Mouse (Mus musculus) adrenal gland, adult 2 months (tissue): ENCODE measurements around the gene Phkb. TPM values are rescaled to one million over a fixed set of nuclear protein-coding genes. Genes with fewer than 3 reads are reported as not detected.

Experiments
- DNase-seq: peaks from one replicate; pipeline ENCODE4 v3.0.0; 2021
- polyA plus RNA-seq: library from polyadenylated mRNA; depleted of rRNA; stranded (reverse); fragments of >200 nt; gene quantifications from 2 replicates; pipeline ENCODE4 v1.2.3, GENCODE M21; 2012
- total RNA-seq, 2 experiments: library from RNA; stranded (reverse); gene quantifications; 2 replicates each; pipeline ENCODE4 v1.2.3; 2021

Gene Phkb
- total and polyA plus RNA-seq, 3 experiments, result 3.0 to 63.1 (median 51.3) TPM

DNA sequence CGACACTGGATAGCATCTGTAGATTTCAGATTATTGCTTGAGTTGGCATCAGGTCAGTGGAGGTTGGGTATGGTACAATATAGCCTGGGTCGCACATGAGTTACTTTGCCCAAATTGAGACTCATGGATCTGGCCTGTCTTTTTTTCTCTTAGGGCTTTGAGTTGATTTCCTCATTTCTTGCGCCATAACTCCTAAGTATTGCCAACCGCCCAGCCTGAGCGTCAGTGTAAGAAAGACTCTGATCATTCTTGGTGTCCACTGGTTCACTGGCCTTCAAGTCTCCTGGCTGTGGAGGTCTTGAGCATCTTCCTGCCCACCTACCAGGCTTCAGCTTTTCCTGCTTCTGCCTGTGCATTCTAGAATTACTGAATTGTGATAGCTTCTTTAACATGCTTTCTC is 104.1 kb downstream of the Phkb start:
- no peak for DNase-seq

DNA sequence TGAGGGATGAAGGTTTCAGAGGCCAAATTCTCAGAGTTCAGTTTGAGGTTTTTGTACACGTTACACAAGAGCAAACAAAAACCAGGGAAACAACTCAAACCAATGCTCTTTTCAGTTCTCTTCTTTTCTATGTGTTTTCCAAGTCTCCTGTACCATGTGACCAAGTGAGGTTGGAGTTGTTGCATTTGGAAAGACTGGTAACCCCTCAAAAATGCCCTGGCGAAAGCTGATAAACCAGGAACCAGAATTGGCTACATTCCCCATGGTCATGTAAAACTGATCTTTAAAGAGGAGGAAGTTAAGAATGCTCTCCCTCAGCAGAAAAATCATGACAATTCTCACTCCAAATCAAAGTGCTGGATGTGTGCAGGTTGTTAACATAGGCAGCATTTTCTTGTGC is 117.6 kb downstream of the Phkb start:
- no peak for DNase-seq

DNA sequence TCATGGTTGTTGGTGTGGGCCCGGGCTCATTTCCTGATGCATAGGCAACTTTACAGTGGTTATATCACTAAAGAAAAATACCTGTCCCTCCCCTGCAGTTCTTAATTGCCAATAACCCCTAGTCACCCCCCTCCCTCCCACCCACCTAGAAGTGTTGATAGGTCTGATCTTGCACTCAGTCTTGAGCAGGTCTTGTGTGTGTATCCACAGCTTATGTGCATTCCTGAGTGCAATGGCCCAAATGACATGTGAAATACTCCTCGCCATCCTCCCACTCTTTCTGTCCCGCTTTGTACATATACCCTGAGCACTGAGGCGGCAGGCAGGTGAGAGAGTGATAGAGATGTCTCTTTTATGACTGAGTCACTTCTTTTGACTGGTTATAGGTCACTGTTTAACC is 119.1 kb downstream of the Phkb start:
- no peak for DNase-seq

DNA sequence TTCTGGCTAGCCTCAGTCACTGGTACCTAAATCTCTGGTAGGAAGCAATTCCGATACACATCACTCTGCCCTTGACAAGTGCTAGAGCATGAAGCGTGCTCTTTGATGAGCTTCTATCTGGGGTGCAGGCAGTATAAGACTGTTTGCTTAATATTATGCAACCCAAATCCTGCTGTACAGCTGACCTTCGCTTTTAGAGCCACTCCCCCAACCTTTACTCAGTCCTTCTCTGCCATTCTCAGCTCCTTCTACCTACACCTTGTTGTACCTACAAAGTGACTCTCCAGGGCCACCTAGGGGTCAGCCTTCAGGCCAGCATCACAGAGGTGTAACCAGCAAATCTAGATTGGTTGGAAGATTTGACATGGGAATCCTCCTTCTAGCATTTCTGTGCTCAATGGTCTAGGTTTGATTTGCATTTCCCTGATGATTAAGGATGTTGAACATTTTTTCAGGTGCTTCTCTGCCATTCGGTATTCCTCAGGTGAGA is 136.9 kb downstream of the Phkb start:
- DNase-seq, result no peak

DNA sequence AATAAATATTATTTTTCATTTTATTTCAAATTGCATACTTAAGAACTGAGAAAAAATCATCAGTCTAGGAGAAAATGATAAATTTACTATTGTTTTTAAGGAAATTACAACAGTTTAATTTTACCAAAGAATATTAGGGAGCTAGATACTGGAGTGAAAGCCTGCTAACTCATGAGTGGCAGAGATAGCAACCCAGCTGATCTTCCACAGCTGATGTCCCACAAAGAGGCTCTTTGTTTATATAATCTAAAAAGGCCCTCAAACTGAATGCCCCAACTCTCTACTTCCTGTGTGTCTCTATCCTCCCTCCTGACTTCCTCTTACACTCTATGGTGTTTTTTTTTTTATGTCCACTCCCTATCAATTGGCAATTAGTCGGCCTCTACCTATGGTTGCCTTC is 152.2 kb downstream of the Phkb start:
- no peak for DNase-seq

DNA sequence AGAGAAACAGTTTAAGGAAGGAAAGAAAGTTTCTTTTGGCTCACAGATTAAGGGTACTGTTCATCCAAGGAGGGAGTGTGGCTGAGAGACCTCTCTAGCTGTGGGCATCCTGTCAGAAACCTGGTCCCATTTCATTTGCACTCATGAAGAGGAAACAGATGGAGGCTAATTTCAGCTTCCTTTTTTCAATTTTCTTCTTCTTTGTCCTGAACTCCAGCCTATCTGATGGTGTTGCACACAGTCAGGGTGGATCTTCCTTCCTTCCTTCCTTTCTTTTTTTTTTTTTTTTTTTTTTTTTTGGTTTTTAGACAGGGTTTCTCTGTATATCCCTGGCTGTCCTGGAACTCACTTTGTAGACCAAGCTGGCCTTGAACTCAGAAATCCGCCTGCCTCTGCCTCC is 152.9 kb downstream of the Phkb start:
- DNase-seq, result no peak

DNA sequence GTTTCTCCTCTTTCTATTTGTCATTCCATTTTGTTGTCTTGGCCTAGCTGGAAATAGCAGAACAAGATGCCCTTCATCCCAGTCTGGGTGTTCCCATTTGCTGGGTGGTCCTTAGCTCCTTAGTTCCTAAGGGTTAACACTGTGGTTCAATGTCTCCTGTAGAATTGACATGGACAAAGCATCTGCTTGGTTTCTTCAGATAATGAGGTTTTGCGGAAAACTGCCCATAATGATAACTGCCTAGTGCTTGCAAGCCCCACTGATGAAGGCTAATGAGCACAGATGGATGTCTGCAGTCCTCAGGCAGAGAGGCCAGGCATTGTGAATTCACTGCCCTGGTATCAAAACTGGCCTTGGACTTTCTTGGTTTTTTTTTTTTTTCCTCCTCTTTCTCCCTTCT is 155.2 kb downstream of the Phkb start:
- DNase-seq, result no peak

DNA sequence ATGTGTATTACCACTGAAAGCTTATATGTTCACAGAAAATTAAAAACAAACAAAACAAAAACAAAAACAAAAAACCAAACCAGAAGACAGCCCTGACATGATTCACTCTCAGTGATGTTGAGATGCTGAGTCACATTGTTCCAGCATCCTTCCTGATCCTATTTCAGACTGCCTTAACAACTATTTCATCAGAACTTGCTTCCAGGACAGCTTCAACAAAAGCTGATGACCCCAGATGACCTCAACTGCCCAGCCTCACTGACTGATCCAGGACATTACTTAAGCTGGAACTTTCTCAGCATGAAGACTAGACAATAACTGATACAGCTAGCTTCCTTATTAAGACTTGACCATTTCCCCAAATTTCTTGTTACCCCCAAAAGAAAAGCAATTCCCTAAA is 165.7 kb downstream of the Phkb start:
- DNase-seq, result no peak

DNA sequence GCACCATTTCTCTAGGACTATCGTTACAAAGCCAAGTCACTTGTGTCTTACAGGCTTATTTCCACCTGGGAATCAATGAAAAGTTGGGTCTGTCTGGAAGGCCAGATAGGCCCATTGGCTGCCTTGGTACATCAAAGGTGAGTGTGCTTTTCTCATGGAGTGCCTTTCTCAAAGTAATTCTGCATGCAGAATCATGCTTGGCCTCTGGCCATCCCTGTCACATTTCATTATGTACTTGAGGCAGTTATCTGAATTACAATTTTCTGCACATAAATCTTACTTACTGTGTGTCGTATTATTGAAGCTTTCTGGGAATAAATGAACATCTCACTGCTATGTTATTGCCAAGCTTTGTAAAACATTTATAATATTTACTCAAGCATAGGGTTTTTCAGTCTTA is 176.0 kb downstream of the Phkb start:
- no peak for DNase-seq

DNA sequence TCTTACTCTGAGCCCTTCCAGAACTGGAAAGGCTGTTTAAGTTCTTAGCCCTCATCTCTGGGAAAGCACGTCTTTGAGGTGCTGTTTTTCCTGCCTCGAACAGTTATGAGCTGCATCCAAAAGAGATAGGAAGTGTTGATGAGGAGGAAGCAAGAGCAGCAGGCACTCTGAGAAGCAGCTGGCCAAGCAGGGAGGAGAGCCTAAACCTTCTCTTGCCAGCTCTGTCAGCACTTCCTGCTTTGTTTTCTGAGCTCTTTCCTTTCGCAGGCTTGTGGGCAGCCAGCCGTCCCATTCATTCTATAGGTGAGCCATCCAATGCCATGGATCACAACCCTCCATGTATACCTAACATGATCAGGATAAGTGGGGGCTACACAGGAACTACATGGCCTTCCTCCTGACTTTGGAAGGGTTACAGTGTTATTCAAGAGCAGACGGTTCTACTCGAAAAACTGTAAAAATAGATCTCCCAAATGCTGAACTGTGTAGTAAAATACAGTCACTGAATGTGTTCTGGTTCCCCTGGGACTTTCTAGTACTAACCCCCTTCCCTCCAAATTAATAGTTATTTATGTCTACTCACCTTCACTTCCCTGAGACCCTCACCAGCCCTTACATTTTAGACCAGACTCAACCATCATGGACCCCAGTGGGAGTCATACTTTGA is 188.0 kb downstream of the Phkb start:
- DNase-seq, result no peak

DNA sequence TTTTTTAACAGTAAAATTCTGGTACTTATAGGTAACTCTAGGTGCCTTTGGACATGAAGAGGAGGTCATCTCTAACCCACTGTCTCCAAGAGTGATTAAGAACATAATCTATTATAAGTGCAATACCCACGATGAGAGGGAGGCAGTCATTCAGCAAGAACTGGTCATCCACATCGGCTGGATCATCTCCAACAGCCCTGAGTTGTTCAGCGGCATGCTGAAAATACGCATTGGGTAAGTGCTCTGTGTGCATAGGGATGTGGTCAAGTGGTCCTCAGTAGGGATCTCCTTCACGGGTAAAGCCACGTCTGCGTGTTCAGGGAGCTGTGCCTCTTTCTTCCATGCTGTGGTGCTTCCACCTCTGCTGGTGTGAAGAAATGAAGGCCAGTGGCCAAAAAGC is 188.7 kb downstream of the Phkb start:
- no peak for DNase-seq

DNA sequence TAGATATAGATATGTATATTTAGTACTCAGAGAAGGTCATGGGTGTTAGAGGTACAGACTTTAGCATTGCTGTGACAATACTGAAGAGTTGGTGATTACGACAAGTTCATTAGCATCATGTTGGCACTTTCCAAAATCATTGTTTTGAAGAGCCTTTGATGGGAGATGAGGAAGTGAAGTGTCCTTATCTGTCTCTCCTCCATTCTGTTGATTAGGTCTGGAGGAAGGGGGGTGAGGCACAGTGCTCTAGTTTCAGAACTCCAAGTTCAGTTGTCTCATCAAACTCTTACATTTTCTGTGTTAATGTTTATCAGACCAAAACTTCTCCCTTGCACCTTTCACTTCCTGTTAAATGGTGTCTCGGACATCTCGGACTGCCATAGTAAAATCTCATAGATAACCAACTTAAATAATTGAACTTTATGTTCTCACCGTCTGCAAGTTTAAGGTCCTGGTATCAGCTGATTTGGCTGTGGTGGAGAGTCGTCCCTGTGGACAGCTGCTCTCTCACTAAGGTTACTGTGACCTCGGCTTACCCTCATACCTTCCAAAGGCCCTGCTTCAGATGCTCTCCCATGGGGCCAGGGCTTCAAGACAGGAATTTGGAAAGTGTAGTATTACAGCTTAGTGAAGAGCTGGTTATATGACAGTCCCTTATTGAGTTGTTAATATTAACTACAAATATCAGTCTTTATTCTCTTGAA is 194.1 kb downstream of the Phkb start:
- no peak for DNase-seq

DNA sequence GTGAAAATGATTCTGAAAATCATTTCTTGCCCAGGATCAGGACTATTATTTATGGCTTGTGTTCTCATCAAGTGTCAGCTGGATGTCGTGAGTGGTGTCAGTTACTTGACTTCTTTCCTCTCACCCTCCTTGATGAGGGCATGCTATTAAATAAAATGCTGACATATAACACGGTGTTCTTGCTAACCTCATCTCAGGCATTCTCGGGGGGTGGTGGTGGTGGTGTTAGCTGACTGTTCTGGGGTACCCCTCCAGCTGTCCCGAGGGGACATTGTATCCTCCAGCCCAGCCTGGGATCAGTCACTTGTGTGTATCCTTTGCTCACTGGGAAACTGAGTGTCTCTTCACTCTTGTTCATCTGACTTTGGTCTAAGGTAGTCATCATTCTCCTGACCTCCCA is 194.6 kb downstream of the Phkb start:
- no peak for DNase-seq

DNA sequence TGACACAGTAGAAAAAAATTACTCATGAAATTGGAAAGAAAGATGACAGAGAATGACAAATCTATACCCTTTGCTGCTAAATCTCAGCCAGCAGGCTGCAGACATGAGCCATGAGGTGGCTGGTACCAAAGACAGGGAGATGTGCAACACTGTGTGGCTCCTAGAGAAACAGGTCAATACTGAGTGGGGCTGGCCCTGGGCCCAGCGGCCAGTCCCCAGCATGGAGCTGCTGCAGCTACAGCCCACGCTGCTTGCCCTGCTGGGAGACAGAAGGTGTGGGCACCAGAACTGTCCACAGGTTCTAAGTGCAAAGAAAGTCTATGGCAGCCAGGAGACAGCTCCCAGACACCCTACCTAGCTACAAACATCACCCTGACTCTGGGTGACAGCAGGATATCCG is 197.7 kb downstream of the Phkb start:
- DNase-seq, result no peak

DNA sequence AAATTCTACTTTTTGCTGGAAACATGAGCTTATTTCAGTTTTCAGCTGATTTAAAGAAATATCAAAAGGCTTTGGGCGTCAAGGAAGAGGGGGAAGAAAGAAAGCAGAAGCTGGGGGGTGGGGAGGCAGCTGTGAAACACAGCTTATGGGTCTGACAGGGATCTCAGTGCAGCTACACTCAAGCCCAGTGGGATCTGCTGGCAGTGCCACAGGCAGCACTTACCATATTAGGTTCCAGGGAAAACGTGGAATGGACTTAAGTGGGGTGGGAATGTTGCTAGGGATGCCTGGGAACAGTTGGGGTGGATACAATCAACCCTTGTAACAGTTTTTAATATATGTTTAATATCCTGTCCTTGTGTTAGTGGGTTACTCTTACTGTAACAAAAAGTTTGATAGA is 201.3 kb downstream of the Phkb start:
- DNase-seq, result no peak

DNA sequence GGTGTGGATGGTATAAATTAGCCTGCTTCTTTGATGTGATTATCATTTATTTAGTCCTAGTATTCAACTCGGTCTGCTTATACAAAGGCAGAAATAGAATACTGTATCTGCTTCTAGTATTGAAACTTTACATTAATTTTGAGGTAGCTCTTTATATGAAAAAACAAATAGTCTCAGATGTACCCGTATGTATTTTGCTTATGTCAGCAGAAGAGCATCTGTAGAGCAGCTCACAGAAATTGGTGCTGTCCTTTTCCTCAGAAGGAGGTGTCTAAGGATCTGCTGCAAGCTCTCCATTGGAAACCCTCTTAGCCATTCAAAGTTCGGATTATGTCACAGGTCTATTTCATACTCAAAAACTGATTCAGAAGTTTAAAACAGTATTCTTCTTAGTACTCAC is 210.1 kb downstream of the Phkb start:
- no peak for DNase-seq

DNA sequence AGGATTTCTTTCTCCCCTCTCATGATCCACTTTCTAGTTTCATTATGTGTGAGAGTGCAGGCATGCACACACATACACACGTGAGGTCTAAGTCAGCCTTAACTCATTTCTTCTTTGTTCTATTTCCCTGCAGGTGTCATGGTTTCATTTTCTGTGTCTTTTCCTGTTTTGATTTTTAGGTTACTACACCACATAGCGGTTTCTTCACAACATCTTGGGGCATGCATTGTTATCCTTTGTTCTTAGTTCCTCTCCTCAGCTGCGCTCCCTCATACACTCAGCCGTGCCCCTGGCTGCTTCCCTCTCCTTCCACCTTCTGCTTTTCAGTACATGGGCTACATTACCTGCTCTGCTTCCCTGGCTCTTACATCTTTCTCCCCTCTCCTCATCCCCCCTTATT is 211.2 kb downstream of the Phkb start:
- no peak for DNase-seq

DNA sequence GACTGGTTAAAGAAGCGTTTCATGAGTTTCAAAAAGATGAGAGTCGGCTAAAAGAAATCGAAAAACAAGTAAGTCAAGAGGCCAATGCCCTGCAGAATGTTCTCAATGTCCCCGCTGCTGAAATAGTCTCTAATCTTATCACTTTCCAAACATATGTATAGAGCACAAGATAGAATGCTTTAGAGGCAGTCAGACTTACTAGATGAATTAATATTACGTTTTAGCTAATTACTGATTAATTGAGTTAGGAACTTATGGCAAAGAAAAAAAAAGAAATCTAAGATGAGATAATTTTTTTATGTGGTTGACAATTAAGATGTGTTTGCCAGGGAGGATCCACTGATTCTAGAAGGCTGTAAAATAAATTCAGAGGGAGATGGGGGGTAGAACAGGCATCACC is 217.9 kb downstream of the Phkb start:
- DNase-seq, result no peak

DNA sequence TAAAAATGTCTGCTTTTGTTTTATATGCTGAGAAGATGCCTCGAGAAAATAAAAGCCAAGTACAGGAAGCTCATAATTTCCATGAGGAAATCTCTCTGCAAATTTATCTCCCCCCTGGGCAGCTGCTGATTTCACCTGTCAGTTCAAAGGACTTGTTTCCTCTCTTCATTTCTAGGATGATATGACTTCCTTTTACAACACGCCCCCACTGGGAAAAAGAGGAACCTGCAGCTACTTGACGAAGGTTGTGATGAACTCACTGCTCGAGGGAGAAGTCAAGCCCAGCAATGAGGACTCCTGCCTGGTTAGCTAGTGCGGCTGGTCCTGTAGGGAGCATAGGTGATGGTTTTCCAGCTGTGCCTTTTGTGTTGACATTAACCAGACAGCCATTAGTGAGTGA is 218.4 kb downstream of the Phkb start:
- no peak for DNase-seq

DNA sequence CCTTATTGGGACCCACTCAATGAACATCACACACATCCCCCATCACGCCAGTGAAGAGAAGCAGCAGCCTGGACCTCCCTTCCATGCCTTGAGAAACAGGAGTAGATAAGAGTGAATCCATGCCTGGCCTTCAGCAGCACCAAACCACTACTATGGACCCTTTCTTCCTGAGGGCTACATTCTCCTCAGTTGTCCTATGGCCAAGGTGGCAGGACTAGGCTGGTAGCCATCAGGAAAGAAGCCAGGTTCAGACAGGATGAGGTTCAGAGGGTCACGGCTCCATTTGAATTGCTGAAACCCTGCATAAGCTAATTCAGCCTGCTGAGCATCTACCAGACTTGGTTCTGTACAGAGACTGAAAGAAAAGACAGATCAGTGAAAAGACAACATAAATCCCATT is 222.7 kb downstream of the Phkb start:
- no peak for DNase-seq

DNA sequence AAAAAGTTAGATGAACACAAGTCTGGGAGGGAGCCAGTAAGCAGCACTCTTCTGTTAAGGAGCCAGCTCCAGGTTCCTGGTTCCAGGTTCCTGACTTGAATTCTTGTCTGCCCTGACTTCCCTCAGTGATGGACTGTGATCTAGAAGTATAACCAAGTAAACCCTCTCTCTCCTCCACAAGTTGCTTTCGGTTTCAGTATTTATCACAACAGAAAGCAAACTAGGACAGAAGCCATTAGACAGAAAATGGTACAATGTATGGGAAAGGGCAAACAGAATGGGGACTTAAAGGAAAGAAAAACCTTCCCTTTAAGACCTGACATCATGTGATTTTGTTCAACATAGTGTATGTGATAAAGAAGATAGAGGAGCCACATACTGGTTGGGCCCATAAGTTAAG is 238.7 kb downstream of the Phkb start:
- DNase-seq, result no peak

DNA sequence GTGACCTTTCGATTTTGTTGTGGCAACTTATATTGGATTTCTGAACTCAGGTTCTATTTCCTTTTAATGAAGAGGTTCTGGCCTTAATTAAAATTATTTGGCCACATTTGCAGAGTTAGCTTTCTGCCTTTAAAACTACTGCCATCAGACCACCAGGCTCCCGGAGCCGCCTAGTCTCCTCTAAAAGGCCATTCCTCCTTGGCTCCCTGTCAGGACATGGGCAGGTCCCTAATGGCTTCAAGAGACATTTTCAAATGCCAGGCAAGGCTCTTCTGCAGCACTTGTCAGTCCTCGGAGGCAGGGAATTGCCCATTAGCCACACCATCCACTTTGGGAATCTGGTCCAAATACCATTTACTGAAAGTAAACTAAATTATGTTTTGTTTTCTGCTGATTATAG is 242.6 kb downstream of the Phkb start:
- peak; percentile 21 for DNase-seq

DNA sequence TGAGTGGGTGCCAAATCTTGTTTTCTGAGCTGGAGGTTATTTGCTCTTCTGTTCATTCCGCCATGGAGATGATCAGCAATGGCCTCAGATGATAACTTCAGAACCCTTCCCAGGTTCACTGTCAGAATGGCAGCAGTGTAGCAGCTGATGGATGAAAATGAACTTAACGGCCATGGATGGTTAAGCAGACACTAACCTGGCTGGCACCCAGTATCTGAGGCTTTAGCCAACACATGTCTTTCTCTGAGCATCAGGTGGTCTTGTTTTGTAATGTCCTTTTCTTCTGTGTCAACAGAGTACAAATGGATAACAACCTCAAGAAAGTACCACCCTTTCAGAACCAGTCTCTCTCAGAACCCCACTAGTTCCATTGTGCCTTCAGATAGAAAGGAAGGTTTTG is 246.0 kb downstream of the Phkb start:
- no peak for DNase-seq

DNA sequence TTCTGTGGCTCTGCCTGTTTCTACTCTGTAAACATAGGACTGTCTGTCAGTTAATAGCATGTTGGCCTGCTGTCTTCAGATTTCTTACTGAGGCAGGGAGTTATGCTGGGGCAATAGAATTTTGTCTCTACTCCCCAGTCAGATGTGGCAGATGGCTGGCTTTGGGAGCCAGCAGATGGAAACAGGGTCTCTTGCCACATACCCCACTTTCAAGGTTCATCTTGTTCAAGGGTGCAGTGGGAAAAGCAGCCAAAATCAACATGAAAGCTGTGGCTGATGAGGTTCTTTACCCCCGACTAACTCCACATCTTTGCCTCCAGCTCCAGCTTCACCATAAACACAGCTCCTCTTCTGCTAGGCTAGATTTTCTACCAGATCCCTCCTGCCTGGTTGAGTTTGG is 246.7 kb downstream of the Phkb start:
- DNase-seq, result no peak
